Mouse (Mus musculus) retina, adult 2 months (tissue): ENCODE measurements around the gene Ctsw.
A peak's percentile ranks its signal among the peaks of the same experiment; 100 is the strongest.
"Not testable (repeated sequence)": the region's sequence is repeated elsewhere in the genome, so short reads cannot be mapped to it uniquely, and the experiment has no call there.

ENCODE experiments used
- DNase-seq: peaks from one replicate; pipeline ENCODE4 v3.0.0-alpha.2; 2012; ENCODE audit warnings: low read depth, low spot score

Ctsw gene

GRCm38 (mm10) chr19:5468374-5468773 lies at the start of gene Ctsw:
TSS of gene Ctsw (minus strand) at chr19:5468507.
- DNase-seq: no peak

GRCm38 (mm10) chr19:5516906-5517505 lies 48.7 kb upstream of the Ctsw start:
- no peak for DNase-seq

GRCm38 (mm10) chr19:5515840-5516777 lies 47.8 kb upstream of the Ctsw start:
- no peak for DNase-seq

DNA sequence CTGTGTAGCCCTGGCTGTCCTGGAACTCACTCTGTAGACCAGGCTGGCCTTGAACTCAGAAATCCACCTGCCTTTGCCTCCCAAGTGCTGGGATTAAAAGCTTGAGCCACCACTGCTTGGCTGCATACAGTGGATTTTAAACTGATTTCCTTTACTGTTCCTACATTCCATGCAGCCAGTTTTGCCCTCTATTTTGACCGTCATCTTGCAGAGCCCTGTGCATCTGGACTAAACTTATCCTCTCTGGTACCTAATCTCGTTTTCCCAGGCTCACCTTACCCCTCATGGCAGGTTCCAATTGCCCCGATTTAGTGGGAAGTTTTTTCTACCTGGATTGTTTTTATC lies 44.7 kb upstream of the Ctsw start:
- DNase-seq: no peak

DNA sequence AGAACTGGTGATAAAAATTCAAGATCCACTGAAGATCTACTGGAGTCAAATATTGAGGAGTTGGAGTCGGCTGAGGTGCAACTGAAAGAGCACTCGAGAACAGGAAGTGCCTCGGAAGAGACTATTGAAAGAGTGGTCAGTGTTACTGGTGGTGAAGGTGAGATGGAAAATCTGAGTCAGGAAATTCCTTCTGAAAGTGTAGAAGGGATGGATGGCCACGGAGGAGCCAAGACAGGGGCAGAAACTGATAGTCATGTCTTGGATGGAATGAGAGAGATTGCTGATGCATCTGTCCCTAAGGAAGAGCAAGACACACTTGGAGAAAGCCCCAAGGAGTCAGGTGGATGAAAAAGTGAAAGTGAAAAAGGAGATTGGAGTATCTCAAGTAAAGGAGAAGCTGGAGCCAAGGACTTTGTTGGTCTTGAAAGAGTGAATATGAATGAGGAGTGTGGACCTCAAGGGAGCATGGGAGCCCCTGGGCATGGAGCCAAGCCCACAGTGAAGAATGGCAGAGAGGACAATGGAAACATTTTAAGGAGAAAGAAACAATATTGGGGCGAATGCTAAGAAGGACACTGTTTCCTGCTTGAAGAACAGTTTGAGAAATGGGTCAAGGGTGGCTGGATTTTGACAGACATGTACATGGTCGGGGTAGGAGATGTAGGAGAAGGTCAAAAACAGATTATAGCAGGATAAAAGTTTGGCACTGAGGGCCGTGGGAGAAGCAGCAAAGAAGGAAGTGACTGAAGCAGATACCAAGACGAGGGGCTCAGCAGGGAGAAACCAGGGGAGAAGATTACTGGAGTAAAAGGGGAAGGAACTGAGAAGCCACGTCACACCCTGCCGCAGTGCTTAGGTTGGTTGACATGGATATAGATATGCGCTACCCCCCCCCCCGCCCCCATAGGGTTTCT lies 44.0 kb upstream of the Ctsw start:
- no peak for DNase-seq

GRCm38 (mm10) chr19:5511074-5511632 lies 42.8 kb upstream of the Ctsw start:
- DNase-seq: no peak

GRCm38 (mm10) chr19:5510031-5511026 lies 42.0 kb upstream of the Ctsw start, which contains the start of gene Snx32:
TSS of gene Snx32 (minus strand) at chr19:5510538.
- peak; percentile 99 for DNase-seq

GRCm38 (mm10) chr19:5503687-5504086 lies 35.4 kb upstream of the Ctsw start, which contains the start of gene 1700020D05Rik:
TSS of gene 1700020D05Rik (minus strand) at chr19:5503787.
- no peak for DNase-seq

GRCm38 (mm10) chr19:5500330-5500875 lies 32.1 kb upstream of the Ctsw start:
- no peak for DNase-seq

DNA sequence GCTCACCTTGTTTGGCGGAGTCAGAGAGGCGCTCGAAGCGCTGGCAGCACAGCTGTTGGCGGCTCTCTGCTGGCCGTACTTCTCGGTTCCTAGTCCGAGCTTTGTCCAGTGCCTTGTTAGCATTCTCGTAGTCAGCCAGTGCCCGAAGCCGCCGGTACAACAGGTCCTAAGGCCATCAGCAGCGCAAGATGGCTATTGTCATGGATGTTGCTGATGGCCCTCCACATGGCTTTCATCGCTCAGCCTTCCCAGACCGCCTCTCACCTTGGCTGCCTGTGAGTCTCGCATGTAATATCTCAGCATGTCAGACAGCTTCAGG lies 27.7 kb upstream of the Ctsw start:
- no peak for DNase-seq

- no peak for DNase-seq
Observed at GRCm38 (mm10) chr19:5495353-5496051, 27.2 kb upstream of the Ctsw start.

DNA sequence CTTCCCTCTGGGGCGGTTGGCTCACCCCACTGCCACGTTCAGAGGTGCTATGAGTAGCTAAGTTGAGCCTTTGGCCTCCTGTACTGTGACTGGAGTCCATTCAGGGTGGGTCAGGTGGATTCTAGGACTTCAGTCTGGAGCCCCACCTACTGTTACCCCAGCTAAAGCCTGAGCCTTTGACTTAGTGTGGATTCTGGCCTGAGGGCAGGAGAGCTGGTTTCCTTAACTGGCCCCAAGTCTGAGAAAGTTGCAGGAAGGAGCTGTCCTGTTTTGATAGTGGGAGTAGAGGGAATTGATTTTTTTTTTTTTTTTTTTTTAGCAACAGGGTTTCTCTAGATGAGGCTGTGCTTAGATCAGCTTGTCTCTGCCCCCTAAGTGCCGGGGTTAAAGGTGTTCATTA lies 26.0 kb upstream of the Ctsw start:
- no peak for DNase-seq

DNA sequence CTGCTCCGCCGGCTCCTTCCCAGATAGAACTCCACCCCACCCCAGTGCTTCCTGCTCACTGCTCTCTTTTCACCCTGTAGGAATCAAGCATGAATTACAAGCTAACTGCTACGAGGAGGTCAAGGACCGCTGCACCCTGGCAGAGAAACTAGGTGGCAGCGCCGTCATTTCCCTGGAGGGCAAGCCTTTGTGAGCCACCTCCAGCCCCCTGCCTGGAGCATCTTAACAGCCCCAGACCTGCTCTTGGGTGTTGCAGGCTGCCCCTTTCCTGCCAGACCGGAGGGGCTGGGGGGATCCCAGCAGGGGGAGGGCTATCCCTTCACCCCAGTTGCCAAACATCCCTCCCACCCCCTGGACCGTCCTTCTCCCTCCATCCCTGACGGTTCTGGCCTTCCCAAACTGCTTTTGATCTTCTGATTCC lies 25.0 kb upstream of the Ctsw start:
- not testable (repeated sequence) for DNase-seq

DNA sequence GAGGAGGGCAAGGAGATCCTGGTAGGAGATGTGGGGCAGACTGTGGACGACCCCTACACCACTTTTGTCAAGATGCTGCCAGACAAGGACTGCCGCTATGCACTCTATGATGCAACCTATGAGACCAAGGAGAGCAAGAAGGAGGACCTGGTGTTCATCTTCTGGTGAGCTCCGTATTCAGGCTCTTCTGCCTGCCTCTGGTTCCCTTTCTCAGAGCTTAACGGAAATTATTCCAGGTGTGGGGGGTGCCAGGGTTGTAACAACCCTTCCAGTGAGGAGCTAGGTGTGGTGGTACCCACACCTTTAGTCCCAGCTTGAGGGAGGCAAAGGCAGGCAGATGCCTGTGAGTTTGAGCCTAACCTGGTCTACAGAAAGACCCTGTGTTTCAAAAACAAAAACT lies 24.3 kb upstream of the Ctsw start:
- DNase-seq: no peak

- DNase-seq: no peak
Observed at GRCm38 (mm10) chr19:5490898-5491708, 22.8 kb upstream of the Ctsw start.

- DNase-seq: peak; percentile 86
Observed at GRCm38 (mm10) chr19:5490313-5490897, 22.1 kb upstream of the Ctsw start, which contains the start of gene Cfl1. TSS of gene Cfl1 (plus strand) at chr19:5490455.

GRCm38 (mm10) chr19:5489721-5490120 lies 21.4 kb upstream of the Ctsw start:
- DNase-seq: not testable (repeated sequence)
